Mouse (Mus musculus): ENCODE data around the gene Olfr1448. TPM values are rescaled to one million over a fixed set of nuclear protein-coding genes. Genes with fewer than 3 reads are reported as not detected.
"Not testable (repeated sequence)": the region's sequence is repeated elsewhere in the genome, so short reads cannot be mapped to it uniquely, and the experiment has no call there.

Gene Olfr1448
- not detected for total RNA-seq (2021)

DNA sequence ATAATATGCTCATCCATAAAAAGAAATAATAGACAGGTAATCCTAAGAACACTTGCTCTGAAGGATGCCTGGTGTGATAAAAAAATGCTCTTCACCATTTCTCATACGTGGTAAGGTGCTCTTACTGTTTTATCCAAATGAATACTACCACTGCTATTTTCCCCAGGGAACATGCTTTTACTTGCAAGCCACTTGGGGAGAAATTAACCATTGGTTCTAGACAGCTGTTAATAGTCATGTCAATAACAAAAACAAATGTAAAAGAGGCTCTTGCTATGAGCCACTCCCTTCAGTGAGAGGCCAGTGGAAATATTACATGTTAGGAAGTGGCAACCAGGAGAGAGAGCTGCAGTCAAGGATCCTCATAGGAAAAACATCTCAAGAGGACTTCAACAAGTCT is at the start of gene Olfr1448:
Gene Olfr1448 (minus strand): TSS at position 101 of the 400 bp plus-strand sequence.
- DNase-seq, result no peak

DNA sequence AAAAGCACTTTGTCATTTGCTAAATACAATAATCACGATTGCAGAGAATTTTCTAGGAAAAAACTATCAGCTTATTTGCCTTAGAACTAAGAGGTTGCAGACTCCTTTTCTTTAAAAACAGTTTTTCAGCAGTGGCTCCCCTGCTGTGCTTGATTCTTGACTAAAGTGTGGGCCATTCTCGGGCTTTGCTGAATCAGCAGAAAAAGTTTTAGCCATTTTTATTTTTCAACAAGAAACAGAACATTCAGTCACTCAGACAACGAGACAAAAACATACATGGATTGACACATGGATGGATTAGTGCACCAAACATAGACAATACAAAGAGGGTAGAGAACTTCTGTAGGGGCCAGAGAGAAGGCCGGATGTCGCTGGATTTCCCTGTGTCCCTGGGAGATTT is 45.9 kb upstream of the Olfr1448 start:
- DNase-seq, result not testable (repeated sequence)

DNA sequence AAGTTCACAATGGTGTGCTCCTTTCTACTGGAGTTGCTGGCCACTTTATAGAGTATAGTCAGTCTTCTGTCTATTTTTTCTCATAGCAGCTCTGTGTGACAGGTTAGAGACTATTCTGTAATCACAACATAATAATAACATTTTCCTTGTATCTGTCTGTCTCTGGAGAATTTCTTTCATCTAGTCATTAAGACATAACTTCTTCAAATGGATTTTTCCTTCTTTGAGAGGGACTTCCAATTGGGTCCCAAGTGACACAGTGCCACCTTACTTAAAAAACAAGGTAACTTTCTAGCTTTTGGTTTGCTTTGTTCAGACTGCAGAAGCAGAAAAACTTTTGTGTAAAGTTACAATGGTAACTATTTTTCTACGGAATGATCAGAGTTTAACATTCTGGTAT is 25.7 kb upstream of the Olfr1448 start, which contains the start of gene Olfr1450:
Gene Olfr1450 (plus strand): TSS at position 301 of the 400 bp plus-strand sequence.
- no peak for DNase-seq

DNA sequence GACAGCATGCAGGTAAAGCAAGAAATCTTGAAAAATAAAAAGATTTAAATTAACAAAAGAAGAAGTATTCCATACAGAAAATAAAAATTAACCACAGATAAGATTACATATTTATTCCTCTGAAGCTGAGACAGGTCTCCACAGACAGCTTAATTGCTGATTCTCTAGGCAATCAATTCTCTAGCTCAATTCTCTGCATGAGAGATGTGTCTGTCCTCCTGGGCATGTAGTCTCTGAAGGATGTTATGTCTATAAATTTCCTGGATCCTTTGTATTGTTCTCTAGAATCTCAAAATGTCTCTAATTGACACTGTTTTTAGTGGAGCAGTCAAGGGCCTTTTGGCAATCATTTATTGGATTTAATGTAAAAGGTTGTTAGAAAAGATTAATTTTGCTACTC is 6.3 kb upstream of the Olfr1448 start, which contains the start of gene Olfr1449:
Gene Olfr1449 (plus strand): TSS at position 301 of the 400 bp plus-strand sequence.
- no peak for DNase-seq

DNA sequence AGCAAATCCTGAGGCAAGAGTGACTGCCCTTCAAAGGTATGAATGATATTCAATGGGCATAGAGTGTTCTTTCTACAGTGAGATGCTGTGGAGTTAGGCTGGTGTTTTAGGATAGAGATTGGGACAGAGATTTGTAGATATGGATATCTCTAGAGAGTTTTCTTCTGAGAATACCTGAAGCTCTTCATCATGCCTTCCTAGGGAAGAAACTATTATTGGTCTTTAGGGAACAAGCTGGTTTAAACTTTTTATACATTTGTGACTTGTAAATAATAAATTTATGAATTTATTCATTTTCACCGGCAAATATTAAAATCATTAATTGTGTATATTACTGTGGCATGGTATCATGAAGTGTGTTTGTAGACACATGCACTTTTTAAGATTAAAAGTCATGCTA is 20.6 kb downstream of the Olfr1448 start, which contains the start of gene Olfr1447:
Gene Olfr1447 (minus strand): TSS at position 101 of the 400 bp plus-strand sequence.
- no peak for DNase-seq

DNA sequence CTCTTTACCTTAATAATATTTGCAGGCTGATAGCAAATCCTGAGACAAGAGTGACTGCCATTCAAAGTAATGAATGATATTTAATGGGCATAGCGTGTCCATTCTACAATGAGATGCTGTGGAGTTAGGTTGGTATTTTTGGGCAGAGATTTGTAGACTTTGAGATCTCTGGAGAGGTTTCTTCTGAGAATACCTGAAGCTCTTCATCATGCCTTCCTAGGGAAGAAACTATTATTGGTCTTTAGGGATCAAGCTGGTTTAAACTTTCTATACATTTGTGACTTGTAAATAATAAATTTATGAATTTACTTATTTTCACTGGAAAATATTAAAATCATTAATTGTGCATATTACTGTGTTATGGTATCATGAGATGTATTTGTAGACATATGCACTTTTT is 30.8 kb downstream of the Olfr1448 start, which contains the start of gene Olfr1446:
Gene Olfr1446 (minus strand): TSS at position 101 of the 400 bp plus-strand sequence.
- no peak for DNase-seq

DNA sequence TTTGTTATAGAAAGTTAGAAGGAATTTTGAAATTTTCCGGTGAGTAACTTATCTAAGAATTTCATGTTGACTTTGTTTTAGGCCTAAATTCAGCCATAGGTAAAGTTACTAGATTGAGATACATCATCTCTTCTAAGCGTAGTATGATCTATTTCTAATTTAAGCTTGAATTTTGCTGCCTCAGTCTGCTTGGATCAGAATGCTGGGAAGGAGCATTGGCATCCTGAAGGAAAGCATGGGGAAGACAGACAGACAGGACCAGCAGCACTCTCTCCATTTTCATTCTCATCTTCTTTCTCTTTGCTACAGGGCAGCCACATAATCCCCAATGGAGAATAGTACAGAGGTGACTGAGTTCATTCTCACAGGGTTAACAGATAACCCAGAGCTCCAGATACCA is 40.7 kb downstream of the Olfr1448 start, which contains the start of gene Olfr1445:
Gene Olfr1445 (plus strand): TSS at position 301 of the 400 bp plus-strand sequence.
- DNase-seq, result no peak

Other genes starting within 250 kb of the Olfr1448 start
- not detected for gene Olfr1443, start 246.3 kb downstream of the Olfr1448 start, total RNA-seq (2021)
- not detected for gene Keg1, start 228.6 kb downstream of the Olfr1448 start, total RNA-seq (2021)
- gene Cntf, start 158.8 kb downstream of the Olfr1448 start, total RNA-seq (2021), result 1 to 10 TPM; 3.1 to 3.5 TPM
- gene Zfp91, start 128.3 kb downstream of the Olfr1448 start, total RNA-seq (2021), result 10 to 100 TPM; 81.2 to 83.3 TPM
- gene Lpxn, start 128.2 kb downstream of the Olfr1448 start, total RNA-seq (2021), result under 1 TPM; 0.67 to 0.90 TPM
- not detected for gene Gm5244, start 77.7 kb downstream of the Olfr1448 start, total RNA-seq (2021)
- gene Olfr1444, start 67.1 kb downstream of the Olfr1448 start, total RNA-seq (2021), result not detected
- gene Olfr1445, start 40.6 kb downstream of the Olfr1448 start, total RNA-seq (2021), result not detected
- not detected for gene Olfr1446, start 30.9 kb downstream of the Olfr1448 start, total RNA-seq (2021)
- not detected for gene Olfr1447, start 20.7 kb downstream of the Olfr1448 start, total RNA-seq (2021)
- gene Olfr1449, start 6.4 kb upstream of the Olfr1448 start, total RNA-seq (2021), result not detected
- gene Olfr1450, start 25.8 kb upstream of the Olfr1448 start, total RNA-seq (2021), result not detected
- not detected for gene Olfr1451, start 70.6 kb upstream of the Olfr1448 start, total RNA-seq (2021)
- gene Olfr1453, start 103.9 kb upstream of the Olfr1448 start, total RNA-seq (2021), result not detected
- not detected for gene Olfr1454, start 136.2 kb upstream of the Olfr1448 start, total RNA-seq (2021)
- not detected for gene Olfr1457, start 173.5 kb upstream of the Olfr1448 start, total RNA-seq (2021)
- gene Olfr1458, start 182.4 kb upstream of the Olfr1448 start, total RNA-seq (2021), result not detected
- not detected for gene Olfr1459, start 225.1 kb upstream of the Olfr1448 start, total RNA-seq (2021)
- gene Olfr1461, start 238.6 kb upstream of the Olfr1448 start, total RNA-seq (2021), result not detected